Mouse (Mus musculus) embryonic facial prominence, embryonic 14.5 days (tissue): ENCODE measurements at regions not wholly inside any gene's neighbourhood (a gene's known extent, or its start where the extent isn't known, plus 50 kb on each side); places are given as distances from the start of the nearest gene placed in this dataset.
A peak's percentile ranks its signal among the peaks of the same experiment; 100 is the strongest.

Experiments
- ATAC-seq: fragments of 200-750 bp; cut with Nextera tagmentation; 2 replicates; pipeline ENCODE4 v1.8.0; 2017; ENCODE audit warnings: low read depth, moderate number of reproducible peaks, moderate TSS enrichment
- DNase-seq: peaks from one replicate; pipeline ENCODE4 v3.0.0-alpha.2; 2015; ENCODE audit warnings: low spot score
- H3K27ac ChIP-seq: fragments of 300-500 bp; sonication (generic); replicated peaks from 2 replicates; pipeline ENCODE4 v1.5.1; 2014; ENCODE audit warnings: low read depth, mild to moderate bottlenecking, low read length, moderate library complexity
- H3K27me3 ChIP-seq: fragments of 300-500 bp; sonication (generic); replicated peaks from 2 replicates; pipeline ENCODE4 v1.6.1; 2014; ENCODE audit warnings: low read length; ENCODE audit not compliant: control insufficient read depth, insufficient read depth
- H3K36me3 ChIP-seq: fragments of 300-500 bp; sonication (generic); 2 replicates; pipeline ENCODE4 v1.6.1; 2014; ENCODE audit warnings: low read length, mixed read lengths; ENCODE audit not compliant: control insufficient read depth, insufficient read depth
- H3K4me1 ChIP-seq: fragments of 300-500 bp; sonication (generic); 2 replicates; pipeline ENCODE4 v1.6.1; 2014; ENCODE audit warnings: antibody characterized with exemption, low read length; ENCODE audit not compliant: control insufficient read depth, insufficient read depth
- H3K4me2 ChIP-seq: fragments of 300-500 bp; sonication (generic); 2 replicates; pipeline ENCODE4 v1.6.1; 2014; ENCODE audit warnings: low read depth, mild to moderate bottlenecking, low read length, moderate library complexity, mixed read lengths
- H3K4me3 ChIP-seq: fragments of 300-500 bp; sonication (generic); 2 replicates; pipeline ENCODE4 v1.5.1; 2014; ENCODE audit warnings: low read depth, mild to moderate bottlenecking, low read length
- H3K9ac ChIP-seq: fragments of 300-500 bp; sonication (generic); 2 replicates; pipeline ENCODE4 v1.6.1; 2014; ENCODE audit warnings: low read depth, mild to moderate bottlenecking, low read length, moderate library complexity, mixed read lengths
- H3K9me3 ChIP-seq: fragments of 300-500 bp; sonication (generic); 2 replicates; pipeline ENCODE4 v1.6.1; 2016; ENCODE audit warnings: low read length; ENCODE audit not compliant: control insufficient read depth
- WGBS: fragments of 180-500 bp; shearing (Covaris S2); extraction: QIAGEN DNeasy Blood & Tissue Kit; methylation state at CpG from one replicate; pipeline ENCODE4 v1.1.7; 2014; 5-methylcytosine and 5-hydroxymethylcytosine counted together

DNA sequence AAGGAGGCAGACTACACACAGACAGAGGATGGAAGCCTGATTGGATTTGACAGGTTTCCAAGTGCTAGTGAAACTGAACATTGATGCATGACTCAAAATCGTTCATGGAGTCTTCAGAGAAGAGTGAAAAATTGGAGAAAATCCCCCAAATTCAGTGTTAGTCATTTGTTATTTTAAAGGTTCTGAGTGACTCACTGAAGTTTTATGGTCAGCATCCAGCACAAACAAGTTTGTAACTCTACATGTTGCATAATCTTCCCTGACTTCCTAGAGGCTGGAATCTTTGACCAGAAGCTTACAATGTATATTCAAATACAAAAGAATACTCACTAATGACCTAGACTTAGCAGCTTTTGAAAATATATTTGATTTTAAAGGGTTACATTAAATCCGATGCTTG lies 224.3 kb upstream of the Pot1a start:
- no peaks in the 10 kb centered on the region for H3K9me3 ChIP-seq
- no peaks in the 10 kb centered on the region for H3K4me1 ChIP-seq
- H3K27me3 ChIP-seq = no peaks in the 10 kb centered on the region
- 61% methylated on average over 2 of the region's 2 CpGs for WGBS
- H3K36me3 ChIP-seq = no peaks in the 10 kb centered on the region
- no peak overlapping the region for H3K4me2 ChIP-seq
- H3K4me3 ChIP-seq = no peak overlapping the region
- ATAC-seq (no peak), DNase-seq (peak; percentile 8)
- no peak overlapping the region for H3K27ac ChIP-seq
- no peak overlapping the region for H3K9ac ChIP-seq

DNA sequence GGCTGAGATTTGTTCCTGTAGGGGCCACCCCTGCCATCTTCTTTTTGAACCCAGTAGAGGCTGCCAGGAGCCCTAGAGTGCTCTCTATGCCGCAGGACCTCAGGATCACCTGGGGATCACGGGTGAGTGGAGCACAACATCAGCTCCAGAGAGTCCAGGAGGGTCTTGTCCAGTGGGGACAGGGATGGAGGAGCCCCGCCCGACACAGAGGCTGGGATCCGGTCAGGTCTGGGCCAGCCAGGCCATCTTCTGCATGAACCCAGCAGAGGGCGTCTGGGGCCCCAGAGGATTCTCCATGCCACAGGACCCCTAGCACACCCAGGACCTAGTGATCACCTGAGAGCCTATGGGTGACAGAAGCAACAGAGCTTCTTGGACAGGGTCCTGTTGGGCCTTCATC lies 206.3 kb upstream of the Pot1a start:
- no peaks in the 10 kb centered on the region for H3K27me3 ChIP-seq
- H3K9ac ChIP-seq = no peak overlapping the region
- H3K4me2 ChIP-seq = no peak overlapping the region
- DNase-seq (no peak), ATAC-seq (no peak)
- H3K36me3 ChIP-seq = no peaks in the 10 kb centered on the region
- no peaks in the 10 kb centered on the region for H3K9me3 ChIP-seq
- 84% methylated on average over 6 of the region's 6 CpGs for WGBS
- H3K4me1 ChIP-seq = no peaks in the 10 kb centered on the region
- no peak overlapping the region for H3K4me3 ChIP-seq
- no peak overlapping the region for H3K27ac ChIP-seq

DNA sequence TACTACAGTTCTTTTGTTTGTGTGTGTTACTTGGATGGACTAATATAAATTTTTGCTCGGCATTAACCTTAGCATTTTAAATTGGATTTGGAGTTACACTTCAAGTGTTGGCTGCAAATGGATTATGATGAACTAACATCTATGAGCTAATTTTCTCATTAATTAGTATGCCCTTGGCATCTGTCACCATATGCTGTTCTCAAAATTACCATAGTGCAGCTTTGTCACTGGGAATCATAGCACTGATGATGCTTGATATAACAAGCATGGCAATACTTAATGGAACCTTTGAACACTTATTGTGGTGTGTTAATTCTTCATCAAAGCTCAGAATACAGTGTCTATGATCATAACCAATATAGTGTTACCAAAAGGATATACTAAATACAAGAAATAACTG lies 185.0 kb upstream of the Pot1a start:
- 80% methylated on average over 1 of the region's 1 CpGs for WGBS
- no peak for ATAC-seq

DNA sequence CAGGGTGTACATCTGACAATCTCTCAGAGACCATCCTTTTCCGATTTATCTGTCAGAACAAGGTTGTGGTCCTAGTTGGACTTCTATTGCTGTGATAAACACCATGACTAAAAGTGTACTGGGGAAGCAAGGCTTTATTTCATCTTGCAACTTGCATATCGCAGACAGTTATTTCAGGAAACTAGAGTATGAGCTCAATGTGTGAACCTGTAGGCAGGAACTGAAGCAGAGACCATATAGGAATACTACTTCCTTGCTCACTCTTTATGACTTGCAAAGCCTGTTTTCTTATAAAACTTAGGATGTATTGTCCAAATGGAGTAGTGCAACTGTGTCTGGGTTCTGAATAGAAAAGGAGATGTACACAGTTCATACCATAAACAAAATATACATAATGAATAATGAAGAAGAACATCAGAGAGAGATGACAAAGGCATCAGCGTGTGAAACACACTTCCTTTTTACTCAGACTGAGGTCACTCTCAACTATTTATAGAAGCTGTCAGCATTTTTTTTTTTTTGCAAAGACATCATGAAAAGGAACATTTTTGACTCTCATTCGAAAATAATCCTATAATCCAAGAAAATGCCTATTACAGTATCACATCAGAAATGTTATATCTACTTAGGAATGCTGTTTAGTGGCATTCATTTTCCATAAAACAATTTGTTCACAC lies 169.3 kb upstream of the Pot1a start:
- no peak for DNase-seq
- Histone ChIP-seq H3K9me3 (no peaks in the 10 kb centered on the region), H3K27ac (no peak overlapping the region), H3K9ac (no peak overlapping the region), H3K4me3 (no peak overlapping the region), H3K27me3 (no peaks in the 10 kb centered on the region), H3K36me3 (no peaks in the 10 kb centered on the region), H3K4me2 (no peak overlapping the region), H3K4me1 (no peaks in the 10 kb centered on the region)
- ATAC-seq = no peak
- 69% methylated on average over 4 of the region's 4 CpGs for WGBS

More for the DNA sequence above, 185.0 kb upstream of the Pot1a start:
- no peaks in the 10 kb centered on the region for H3K36me3 ChIP-seq
- no peak overlapping the region for H3K4me3 ChIP-seq
- no peaks in the 10 kb centered on the region for H3K4me1 ChIP-seq
- no peaks in the 10 kb centered on the region for H3K9me3 ChIP-seq
- H3K27me3 ChIP-seq = no peaks in the 10 kb centered on the region
- no peak for DNase-seq
- H3K4me2 ChIP-seq = no peak overlapping the region
- no peak overlapping the region for H3K27ac ChIP-seq
- no peak overlapping the region for H3K9ac ChIP-seq

DNA sequence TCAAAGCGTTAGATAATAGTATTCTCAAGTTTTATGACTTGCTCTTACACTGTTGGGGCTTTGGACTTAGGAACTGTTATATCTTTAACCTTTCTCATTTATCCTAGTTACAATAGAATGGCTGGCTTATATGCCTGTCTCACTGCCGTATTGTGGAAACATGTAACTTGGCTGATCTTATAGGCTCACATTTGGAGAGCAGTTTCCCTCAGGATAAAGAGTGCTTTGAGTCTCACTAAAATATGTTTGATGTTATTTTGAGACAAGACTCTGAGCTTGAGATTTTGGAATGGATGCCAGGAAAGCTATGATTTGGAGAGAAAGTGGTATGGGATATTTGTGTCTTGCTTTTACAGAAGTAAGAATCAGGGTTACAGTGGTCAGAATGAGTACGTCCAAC lies 156.4 kb upstream of the Pot1a start:
- Histone ChIP-seq H3K27me3 (no peaks in the 10 kb centered on the region), H3K9ac (no peak overlapping the region), H3K36me3 (no peaks in the 10 kb centered on the region), H3K4me1 (no peaks in the 10 kb centered on the region), H3K4me3 (no peak overlapping the region), H3K4me2 (no peak overlapping the region), H3K9me3 (no peaks in the 10 kb centered on the region), H3K27ac (no peak overlapping the region)
- WGBS = 84% methylated on average over 3 of the region's 3 CpGs
- ATAC-seq (no peak), DNase-seq (no peak)

DNA sequence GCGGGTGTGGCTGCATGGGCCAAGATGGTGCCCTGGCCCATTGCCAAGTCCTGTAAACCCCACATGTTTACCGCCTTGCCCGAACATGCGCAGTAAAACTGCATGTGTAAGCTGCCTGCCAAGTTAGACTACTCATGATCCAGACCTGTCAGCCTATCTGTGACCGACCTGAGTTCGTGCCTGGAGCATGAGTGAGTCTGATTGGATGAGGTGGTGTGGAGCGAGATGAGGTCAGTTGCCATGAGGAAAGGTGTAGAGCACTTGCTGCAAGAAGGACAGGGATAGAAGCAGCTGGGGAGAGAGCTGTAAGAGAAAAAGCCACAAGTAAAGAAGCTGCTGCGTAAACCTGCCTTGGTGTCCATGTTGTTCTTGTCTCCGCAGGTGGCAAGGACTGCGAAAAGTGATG lies 122.1 kb upstream of the Pot1a start:
- no peaks in the 10 kb centered on the region for H3K9me3 ChIP-seq
- no peak for DNase-seq
- 91% methylated on average over 10 of the region's 10 CpGs for WGBS

DNA sequence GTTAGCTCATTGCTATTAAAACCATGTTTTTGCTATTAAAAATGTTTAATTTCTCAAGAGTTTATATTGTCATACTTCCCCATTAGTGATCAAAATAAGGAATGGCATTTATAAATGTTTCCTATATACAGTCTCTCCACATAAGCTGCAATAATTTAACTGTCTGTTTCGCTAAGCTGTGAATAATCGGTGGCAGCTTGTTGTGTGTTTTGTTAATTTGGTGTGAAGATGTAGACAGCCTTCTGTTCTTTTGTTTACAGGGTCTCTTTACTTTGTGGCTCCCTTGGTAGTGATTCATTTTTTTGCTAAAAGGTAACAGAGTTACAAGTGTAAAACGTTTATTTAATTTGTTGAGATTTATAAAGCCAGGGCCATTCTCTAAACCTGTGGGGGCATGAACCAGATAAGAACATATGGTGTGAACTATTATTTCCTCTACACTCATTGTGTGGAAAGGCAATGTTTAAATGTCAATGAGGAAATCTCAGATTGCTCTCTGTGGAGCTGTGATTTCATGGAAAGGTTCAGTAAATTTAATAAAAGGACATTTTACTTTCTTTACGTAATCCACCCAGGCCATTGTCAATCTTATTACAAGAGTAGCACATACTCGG lies 108.9 kb upstream of the Pot1a start:
- no peak overlapping the region for H3K9ac ChIP-seq
- no peak overlapping the region for H3K4me2 ChIP-seq
- ATAC-seq (no peak), DNase-seq (no peak)
- H3K4me1 ChIP-seq = no peaks in the 10 kb centered on the region
- H3K27me3 ChIP-seq = no peaks in the 10 kb centered on the region
- no peak overlapping the region for H3K4me3 ChIP-seq
- no peak overlapping the region for H3K27ac ChIP-seq
- H3K36me3 ChIP-seq = no peaks in the 10 kb centered on the region
- WGBS = 68% methylated on average over 5 of the region's 5 CpGs
- no peaks in the 10 kb centered on the region for H3K9me3 ChIP-seq

More for the DNA sequence above, 122.1 kb upstream of the Pot1a start:
- Histone ChIP-seq H3K4me3 (no peak overlapping the region), H3K27me3 (no peaks in the 10 kb centered on the region), H3K9ac (no peak overlapping the region), H3K27ac (no peak overlapping the region), H3K4me2 (no peak overlapping the region), H3K4me1 (no peaks in the 10 kb centered on the region), H3K36me3 (no peaks in the 10 kb centered on the region)
- no peak for ATAC-seq

DNA sequence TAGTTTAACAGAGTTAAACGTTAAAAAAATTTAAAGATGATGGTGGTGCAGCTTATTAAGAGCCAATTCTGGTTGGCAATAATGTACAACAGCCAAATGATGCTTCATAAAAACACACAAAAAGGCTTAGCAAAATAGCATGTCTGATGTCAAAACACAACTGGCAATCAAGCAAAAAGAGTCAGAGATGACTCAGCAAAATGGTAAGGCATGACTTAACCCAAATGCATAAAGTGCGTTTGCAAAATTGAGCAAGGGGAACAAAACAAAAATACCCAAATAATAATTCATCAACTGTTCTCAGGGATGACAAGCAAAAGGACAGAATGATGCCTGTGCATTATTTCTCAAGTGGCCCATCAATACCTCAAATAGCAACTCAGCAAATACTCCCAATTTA lies 105.1 kb upstream of the Pot1a start:
- no peak overlapping the region for H3K4me3 ChIP-seq
- WGBS = 85% methylated on average over 2 of the region's 2 CpGs
- H3K9ac ChIP-seq = no peak overlapping the region
- H3K36me3 ChIP-seq = no peaks in the 10 kb centered on the region
- H3K27ac ChIP-seq = no peak overlapping the region
- no peak overlapping the region for H3K4me2 ChIP-seq
- H3K27me3 ChIP-seq = no peaks in the 10 kb centered on the region
- DNase-seq (no peak), ATAC-seq (no peak)
- no peaks in the 10 kb centered on the region for H3K4me1 ChIP-seq
- H3K9me3 ChIP-seq = no peaks in the 10 kb centered on the region

DNA sequence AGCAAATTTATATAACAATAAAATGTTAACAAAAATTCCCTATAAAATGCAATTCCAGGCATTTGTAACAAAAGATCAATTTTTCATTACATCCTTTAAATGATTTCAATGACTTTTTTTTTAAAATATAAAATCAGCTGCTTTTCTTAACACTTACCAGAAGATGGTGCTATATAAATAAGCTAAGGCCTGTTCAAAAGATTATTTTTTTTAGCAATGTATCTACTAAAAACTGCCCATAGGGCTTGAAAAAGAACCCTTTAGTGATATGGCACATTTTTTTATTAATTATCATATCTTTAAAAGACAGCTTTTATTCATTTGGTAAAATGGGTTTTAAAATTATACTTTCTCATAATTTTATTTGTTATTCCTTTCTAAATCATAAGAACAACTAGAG lies 90.9 kb upstream of the Pot1a start:
- Histone ChIP-seq H3K4me1 (no peaks in the 10 kb centered on the region), H3K36me3 (no peaks in the 10 kb centered on the region), H3K9ac (no peak overlapping the region), H3K4me2 (no peak overlapping the region), H3K27ac (no peak overlapping the region), H3K27me3 (no peaks in the 10 kb centered on the region), H3K9me3 (no peaks in the 10 kb centered on the region), H3K4me3 (no peak overlapping the region)
- ATAC-seq = no peak
- no peak for DNase-seq
